Mouse (Mus musculus): ENCODE data around the gene C1ql1. TPM values are rescaled to one million over a fixed set of nuclear protein-coding genes. Genes with fewer than 3 reads are reported as not detected.
A peak's percentile ranks its signal among the peaks of the same experiment; 100 is the strongest.

C1ql1 gene
- polyA plus RNA-seq, 1 experiment from 2014 or later: 6.7 TPM

DNA sequence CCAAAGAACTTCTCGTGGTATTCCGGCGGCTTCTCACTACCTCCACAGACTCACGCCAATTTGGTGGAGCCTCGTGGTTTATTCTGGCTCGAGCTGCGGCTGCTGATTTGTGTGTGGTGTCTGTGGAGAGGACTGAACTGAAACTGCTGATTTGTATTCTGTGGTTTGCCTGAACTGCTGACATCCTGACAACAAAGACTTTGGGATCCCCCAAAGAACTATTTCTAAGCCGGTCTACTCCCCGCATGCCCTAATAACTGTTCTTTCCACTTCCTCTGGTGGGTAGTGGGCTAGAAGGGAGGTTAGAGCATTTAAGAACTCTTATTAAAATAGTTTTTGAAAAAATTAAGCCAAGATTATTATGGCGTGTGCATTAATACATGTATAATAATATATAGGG lies 15.8 kb downstream of the C1ql1 start:
- Histone ChIP-seq H3K27me3 (ENCODE audit: control insufficient read depth, insufficient read depth, low read length) (no peaks in the 10 kb centered on the region; the same call in 1 of the 2 replicates), H3K9ac (ENCODE audit: low read depth, low read length) (no peak overlapping the region), H3K4me3 (ENCODE audit: low read length) (no peak overlapping the region), H3K36me3 (ENCODE audit: control insufficient read depth, insufficient read depth, low read length) (no peaks in the 10 kb centered on the region), H3K27ac (ENCODE audit: low read depth, low read length) (no peak overlapping the region), H3K4me2 (replicated peaks; ENCODE audit: low read depth, low read length) (no peak overlapping the region), H3K9me3 (ENCODE audit: control insufficient read depth, low read length) (no peaks in the 10 kb centered on the region), H3K4me1 (ENCODE audit: control insufficient read depth, insufficient read depth, low read length) (no peaks in the 10 kb centered on the region)
- no peak for ATAC-seq (ENCODE audit: low FRiP score, low TSS enrichment)
- 93% methylated on average over 10 of the region's 10 CpGs for WGBS

DNA sequence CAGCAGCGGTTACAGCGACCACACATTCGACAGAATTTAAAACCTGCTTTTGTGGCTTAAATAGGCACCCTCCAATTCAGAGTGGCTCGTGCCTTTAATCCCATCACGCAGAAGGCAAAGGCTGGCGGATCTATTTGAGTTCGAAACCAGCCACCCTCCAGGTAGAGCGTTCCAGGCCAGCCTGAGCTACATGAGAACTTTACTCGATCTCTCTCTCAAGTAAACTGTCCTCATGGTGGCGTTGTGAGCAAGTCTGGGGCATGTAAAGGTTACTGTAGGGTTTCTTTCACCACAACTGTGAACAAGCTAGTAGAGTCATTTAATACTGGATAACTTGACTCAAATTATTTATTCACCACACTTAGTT lies 21.2 kb downstream of the C1ql1 start:
- H3K36me3 ChIP-seq (ENCODE audit: control insufficient read depth, insufficient read depth, low read length): peaks cover 11% of the 10 kb centered on the region; the same call in 1 of the 2 replicates
- no peaks in the 10 kb centered on the region for H3K27me3 ChIP-seq (ENCODE audit: control insufficient read depth, insufficient read depth, low read length)
- H3K27ac ChIP-seq (ENCODE audit: low read depth, low read length): peak overlapping the region; percentile 93
- no peaks in the 10 kb centered on the region for H3K9me3 ChIP-seq (ENCODE audit: control insufficient read depth, low read length)
- WGBS: 2% methylated on average over 10 of the region's 10 CpGs
- peak overlapping the region; percentile 56 for H3K4me2 ChIP-seq (replicated peaks; ENCODE audit: low read depth, low read length)
- H3K4me1 ChIP-seq (ENCODE audit: control insufficient read depth, insufficient read depth, low read length): peaks cover 2% of the 10 kb centered on the region; the same call in 1 of the 2 replicates
- ATAC-seq (ENCODE audit: low FRiP score, low TSS enrichment): peak; percentile 37; the same call in 1 of the 2 replicates
- peak overlapping the region; percentile 86 for H3K9ac ChIP-seq (ENCODE audit: low read depth, low read length)
- H3K4me3 ChIP-seq (ENCODE audit: low read length): peak overlapping the region; percentile 88

DNA sequence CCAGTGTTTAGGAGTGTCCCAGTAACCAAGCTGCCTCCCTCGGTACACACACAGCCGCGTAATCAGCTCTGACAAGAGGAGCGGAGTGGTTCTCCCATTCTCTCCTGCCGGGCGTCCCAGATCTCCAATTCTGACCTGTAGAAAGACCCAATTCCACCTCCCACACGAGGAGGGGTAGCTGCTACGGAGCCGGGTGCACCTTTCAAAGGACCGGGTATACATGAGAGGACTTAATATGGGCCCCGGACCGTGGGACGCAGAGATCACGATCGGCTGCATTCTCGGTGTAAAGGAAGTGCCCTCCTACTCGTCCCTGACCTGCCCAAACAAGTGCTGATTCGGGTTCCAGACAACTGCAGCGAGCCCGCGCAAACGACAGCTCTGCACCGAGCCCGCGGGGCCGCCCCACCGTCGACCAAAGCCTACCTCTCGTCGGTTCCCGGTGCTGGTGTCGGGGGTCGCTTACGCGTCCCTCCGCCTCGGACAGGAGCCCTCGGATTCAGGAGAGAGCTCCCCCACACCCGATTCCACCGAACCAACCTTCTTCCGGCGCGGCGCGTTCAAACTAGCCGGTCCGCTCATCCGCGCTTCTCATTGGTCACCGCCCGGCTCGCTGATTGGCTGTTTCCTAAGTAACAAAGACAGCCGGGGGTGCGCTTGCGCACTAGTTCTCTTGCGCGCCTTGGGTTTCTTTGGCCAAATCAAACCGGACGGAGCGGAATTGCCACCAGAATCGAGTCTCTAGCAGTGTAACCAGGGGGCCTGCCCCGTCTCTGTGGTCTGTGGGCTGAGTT lies 21.7 kb downstream of the C1ql1 start, which contains the start of gene Kif18b:
Gene Kif18b, minus strand, starts transcription at position 568 of the 794 bp plus-strand sequence.
- peaks cover 2% of the 10 kb centered on the region; the same call in 1 of the 2 replicates for H3K4me1 ChIP-seq (ENCODE audit: control insufficient read depth, insufficient read depth, low read length)
- H3K9ac ChIP-seq (ENCODE audit: low read depth, low read length): peak within 1 kb of the TSS; percentile 86
- H3K27ac ChIP-seq (ENCODE audit: low read depth, low read length): peak within 1 kb of the TSS; percentile 93
- H3K9me3 ChIP-seq (ENCODE audit: control insufficient read depth, low read length): no peaks in the 10 kb centered on the region
- ATAC-seq (ENCODE audit: low FRiP score, low TSS enrichment): peak; percentile 92
- H3K27me3 ChIP-seq (ENCODE audit: control insufficient read depth, insufficient read depth, low read length): no peaks in the 10 kb centered on the region
- H3K4me3 ChIP-seq (ENCODE audit: low read length): peak within 1 kb of the TSS; percentile 88
- under 1% methylated on average over 62 of the region's 62 CpGs for WGBS
- peak within 1 kb of the TSS; percentile 56 for H3K4me2 ChIP-seq (replicated peaks; ENCODE audit: low read depth, low read length)
- H3K36me3 ChIP-seq (ENCODE audit: control insufficient read depth, insufficient read depth, low read length): peaks cover 11% of the 10 kb centered on the region; the same call in 1 of the 2 replicates

DNA sequence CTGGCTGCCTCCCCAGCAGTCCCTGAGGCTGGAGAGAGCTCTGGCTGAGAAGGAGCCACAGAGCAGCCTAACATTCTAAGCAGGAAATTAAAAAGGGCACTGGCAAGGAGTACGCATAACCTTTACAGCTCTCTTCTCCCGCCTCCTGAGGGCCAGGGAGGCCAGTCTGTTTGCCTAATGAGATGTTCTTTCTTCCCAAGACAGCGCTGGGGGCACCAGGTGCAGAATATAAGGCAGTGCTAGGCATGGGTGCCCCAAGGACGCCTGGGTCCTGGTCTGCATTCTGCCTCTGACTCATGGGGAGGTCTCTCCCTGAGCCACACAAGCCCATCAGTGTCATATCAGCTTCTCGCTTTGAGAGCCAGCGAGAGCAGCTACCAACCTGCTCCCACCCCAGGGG lies 25.0 kb downstream of the C1ql1 start:
- ATAC-seq (ENCODE audit: low FRiP score, low TSS enrichment): no peak
- 79% methylated on average over 6 of the region's 6 CpGs for WGBS
- H3K27ac ChIP-seq (ENCODE audit: low read depth, low read length): no peak overlapping the region
- peaks cover 2% of the 10 kb centered on the region; the same call in 1 of the 2 replicates for H3K4me1 ChIP-seq (ENCODE audit: control insufficient read depth, insufficient read depth, low read length)
- H3K9me3 ChIP-seq (ENCODE audit: control insufficient read depth, low read length): no peaks in the 10 kb centered on the region
- H3K4me2 ChIP-seq (replicated peaks; ENCODE audit: low read depth, low read length): no peak overlapping the region
- no peak overlapping the region for H3K4me3 ChIP-seq (ENCODE audit: low read length)
- H3K36me3 ChIP-seq (ENCODE audit: control insufficient read depth, insufficient read depth, low read length): peaks cover 11% of the 10 kb centered on the region; the same call in 1 of the 2 replicates
- H3K27me3 ChIP-seq (ENCODE audit: control insufficient read depth, insufficient read depth, low read length): no peaks in the 10 kb centered on the region
- H3K9ac ChIP-seq (ENCODE audit: low read depth, low read length): 0 out of 2 replicates have a peak overlapping the region, but pooled peaks have one; percentile 31

DNA sequence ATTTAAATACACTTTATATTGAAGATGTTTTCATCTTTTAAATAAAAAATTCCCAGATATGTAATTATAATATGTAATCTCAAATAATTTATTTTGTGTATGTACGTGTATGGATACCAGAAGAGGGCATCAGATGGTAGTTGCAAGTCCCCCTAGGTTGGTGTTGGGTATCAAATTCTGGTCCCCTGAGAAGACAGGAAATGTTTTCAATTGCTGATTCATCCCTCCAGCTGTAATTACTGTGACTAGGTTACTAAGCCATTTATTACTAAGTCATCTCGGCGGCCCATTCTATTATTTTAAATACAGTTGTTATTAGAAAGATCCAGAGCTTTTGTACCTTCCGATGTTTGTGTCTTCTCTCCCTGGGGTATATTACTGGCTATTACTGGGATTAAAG lies 28.4 kb downstream of the C1ql1 start:
- no peak for ATAC-seq (ENCODE audit: low FRiP score, low TSS enrichment)
- no peak overlapping the region for H3K4me2 ChIP-seq (replicated peaks; ENCODE audit: low read depth, low read length)
- WGBS: 83% methylated on average over 4 of the region's 4 CpGs
- no peaks in the 10 kb centered on the region for H3K27me3 ChIP-seq (ENCODE audit: control insufficient read depth, insufficient read depth, low read length)
- peaks cover 45% of the 10 kb centered on the region for H3K36me3 ChIP-seq (ENCODE audit: control insufficient read depth, insufficient read depth, low read length)
- peaks cover 2% of the 10 kb centered on the region; the same call in 1 of the 2 replicates for H3K4me1 ChIP-seq (ENCODE audit: control insufficient read depth, insufficient read depth, low read length)
- no peak overlapping the region for H3K4me3 ChIP-seq (ENCODE audit: low read length)
- no peak overlapping the region for H3K9ac ChIP-seq (ENCODE audit: low read depth, low read length)
- H3K9me3 ChIP-seq (ENCODE audit: control insufficient read depth, low read length): no peaks in the 10 kb centered on the region
- no peak overlapping the region for H3K27ac ChIP-seq (ENCODE audit: low read depth, low read length)

DNA sequence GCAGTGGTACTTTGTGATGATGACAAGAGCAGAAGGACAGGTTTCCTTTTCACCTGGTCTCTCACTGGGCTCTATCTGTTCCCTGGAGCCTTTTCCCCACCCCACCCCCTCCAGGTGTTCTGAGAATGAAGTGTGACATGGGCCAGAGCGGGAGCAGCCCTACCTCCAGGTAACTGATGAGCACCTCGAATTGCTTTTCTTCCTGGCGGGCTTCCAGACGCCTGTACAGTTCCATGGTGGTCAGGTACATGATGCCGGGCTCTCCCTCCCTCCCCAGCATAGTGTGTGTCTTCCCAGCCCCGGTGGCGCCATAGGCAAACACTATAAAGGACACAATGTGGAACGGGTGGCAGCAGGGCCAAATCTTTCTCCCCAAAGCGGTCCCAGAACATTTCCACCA lies 31.1 kb downstream of the C1ql1 start:
- Histone ChIP-seq H3K27ac (ENCODE audit: low read depth, low read length) (no peak overlapping the region), H3K36me3 (ENCODE audit: control insufficient read depth, insufficient read depth, low read length) (peaks cover 58% of the 10 kb centered on the region), H3K9ac (ENCODE audit: low read depth, low read length) (no peak overlapping the region), H3K4me1 (ENCODE audit: control insufficient read depth, insufficient read depth, low read length) (no peaks in the 10 kb centered on the region), H3K4me2 (replicated peaks; ENCODE audit: low read depth, low read length) (no peak overlapping the region), H3K4me3 (ENCODE audit: low read length) (no peak overlapping the region), H3K9me3 (ENCODE audit: control insufficient read depth, low read length) (no peaks in the 10 kb centered on the region), H3K27me3 (ENCODE audit: control insufficient read depth, insufficient read depth, low read length) (no peaks in the 10 kb centered on the region)
- 90% methylated on average over 9 of the region's 9 CpGs for WGBS
- ATAC-seq (ENCODE audit: low FRiP score, low TSS enrichment): no peak

DNA sequence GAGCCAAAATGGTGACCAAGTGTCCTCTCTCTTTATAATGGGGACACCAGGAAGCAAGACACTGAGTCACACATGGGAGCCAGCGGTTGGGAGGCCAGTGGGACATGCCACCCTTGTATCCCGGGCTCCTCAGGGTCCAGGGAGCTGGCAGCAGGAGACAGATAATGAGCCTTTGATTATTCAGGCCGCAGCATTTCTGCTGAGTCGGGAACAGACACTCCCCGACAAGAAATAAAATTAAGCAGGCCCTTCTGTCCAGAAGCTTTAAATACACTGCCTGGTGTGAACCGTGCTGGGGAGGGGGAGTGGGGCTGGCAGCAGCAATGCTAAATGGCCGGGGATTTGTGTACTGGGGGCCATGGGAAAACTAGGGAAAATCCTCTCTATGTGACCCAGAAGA lies 35.1 kb downstream of the C1ql1 start:
- Histone ChIP-seq H3K27ac (ENCODE audit: low read depth, low read length) (no peak overlapping the region), H3K4me2 (replicated peaks; ENCODE audit: low read depth, low read length) (no peak overlapping the region), H3K27me3 (ENCODE audit: control insufficient read depth, insufficient read depth, low read length) (no peaks in the 10 kb centered on the region), H3K36me3 (ENCODE audit: control insufficient read depth, insufficient read depth, low read length) (peaks cover 97% of the 10 kb centered on the region), H3K4me3 (ENCODE audit: low read length) (no peak overlapping the region), H3K9ac (ENCODE audit: low read depth, low read length) (no peak overlapping the region), H3K4me1 (ENCODE audit: control insufficient read depth, insufficient read depth, low read length) (no peaks in the 10 kb centered on the region), H3K9me3 (ENCODE audit: control insufficient read depth, low read length) (no peaks in the 10 kb centered on the region)
- WGBS: 81% methylated on average over 7 of the region's 7 CpGs
- no peak for ATAC-seq (ENCODE audit: low FRiP score, low TSS enrichment)

DNA sequence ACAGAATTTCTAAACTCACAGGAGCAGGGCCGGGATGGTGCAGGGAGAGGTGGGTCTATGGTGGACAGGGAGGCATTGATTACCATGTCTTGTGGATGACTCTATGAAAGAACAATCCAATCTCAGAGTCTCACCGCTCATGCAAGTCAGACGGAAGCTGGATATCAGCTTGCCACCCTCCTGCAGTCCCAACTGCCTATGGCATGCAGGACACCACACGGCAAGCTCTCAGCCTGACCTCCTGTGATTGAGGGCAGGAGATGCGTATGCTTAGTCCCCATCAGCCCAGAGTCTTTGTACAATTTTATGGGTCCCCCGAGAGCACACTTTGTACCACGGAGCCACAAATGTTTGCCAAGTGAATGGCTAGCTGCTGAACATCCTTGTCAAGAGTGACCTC lies 42.8 kb downstream of the C1ql1 start:
- no peak overlapping the region for H3K27ac ChIP-seq (ENCODE audit: low read depth, low read length)
- H3K4me2 ChIP-seq (replicated peaks; ENCODE audit: low read depth, low read length): no peak overlapping the region
- no peak for ATAC-seq (ENCODE audit: low FRiP score, low TSS enrichment)
- no peaks in the 10 kb centered on the region; the same call in 1 of the 2 replicates for H3K27me3 ChIP-seq (ENCODE audit: control insufficient read depth, insufficient read depth, low read length)
- WGBS: 68% methylated on average over 7 of the region's 7 CpGs
- H3K9ac ChIP-seq (ENCODE audit: low read depth, low read length): no peak overlapping the region
- H3K9me3 ChIP-seq (ENCODE audit: control insufficient read depth, low read length): no peaks in the 10 kb centered on the region
- peaks cover 36% of the 10 kb centered on the region for H3K36me3 ChIP-seq (ENCODE audit: control insufficient read depth, insufficient read depth, low read length)
- no peak overlapping the region for H3K4me3 ChIP-seq (ENCODE audit: low read length)
- H3K4me1 ChIP-seq (ENCODE audit: control insufficient read depth, insufficient read depth, low read length): no peaks in the 10 kb centered on the region

DNA sequence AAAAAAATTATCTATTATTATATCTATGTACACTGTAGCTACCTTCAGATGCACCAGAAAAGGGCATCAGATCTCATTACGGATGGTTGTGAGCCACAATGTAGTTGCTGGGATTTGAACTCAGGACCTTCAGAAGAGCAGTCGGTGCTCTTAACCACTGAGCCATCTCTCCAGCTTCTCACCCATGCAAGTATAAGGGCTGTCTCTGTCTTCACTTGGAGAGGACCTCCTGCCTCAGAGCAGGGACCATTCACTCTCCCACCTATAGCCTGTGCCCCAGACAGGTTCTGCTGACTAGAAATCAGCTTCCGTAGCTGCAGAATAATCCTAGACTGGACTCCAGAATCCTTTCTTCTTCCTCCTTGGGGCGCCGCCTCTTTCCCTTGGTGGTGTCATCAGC lies 44.4 kb downstream of the C1ql1 start:
- peaks cover 21% of the 10 kb centered on the region for H3K36me3 ChIP-seq (ENCODE audit: control insufficient read depth, insufficient read depth, low read length)
- no peak overlapping the region for H3K4me2 ChIP-seq (replicated peaks; ENCODE audit: low read depth, low read length)
- H3K27ac ChIP-seq (ENCODE audit: low read depth, low read length): no peak overlapping the region
- no peaks in the 10 kb centered on the region for H3K9me3 ChIP-seq (ENCODE audit: control insufficient read depth, low read length)
- no peak overlapping the region for H3K9ac ChIP-seq (ENCODE audit: low read depth, low read length)
- H3K27me3 ChIP-seq (ENCODE audit: control insufficient read depth, insufficient read depth, low read length): no peaks in the 10 kb centered on the region; the same call in 1 of the 2 replicates
- no peaks in the 10 kb centered on the region for H3K4me1 ChIP-seq (ENCODE audit: control insufficient read depth, insufficient read depth, low read length)
- H3K4me3 ChIP-seq (ENCODE audit: low read length): no peak overlapping the region
- 81% methylated on average over 5 of the region's 5 CpGs for WGBS
- no peak for ATAC-seq (ENCODE audit: low FRiP score, low TSS enrichment)
